Mouse (Mus musculus): ENCODE results near the gene Etv6. TPM values are rescaled to one million over a fixed set of nuclear protein-coding genes. Genes with fewer than 3 reads are reported as not detected.
A peak's percentile ranks its signal among the peaks of the same experiment; 100 is the strongest.

Etv6 gene
- polyA plus RNA-seq, 1 experiment from 2014 or later: 2.7 TPM

DNA sequence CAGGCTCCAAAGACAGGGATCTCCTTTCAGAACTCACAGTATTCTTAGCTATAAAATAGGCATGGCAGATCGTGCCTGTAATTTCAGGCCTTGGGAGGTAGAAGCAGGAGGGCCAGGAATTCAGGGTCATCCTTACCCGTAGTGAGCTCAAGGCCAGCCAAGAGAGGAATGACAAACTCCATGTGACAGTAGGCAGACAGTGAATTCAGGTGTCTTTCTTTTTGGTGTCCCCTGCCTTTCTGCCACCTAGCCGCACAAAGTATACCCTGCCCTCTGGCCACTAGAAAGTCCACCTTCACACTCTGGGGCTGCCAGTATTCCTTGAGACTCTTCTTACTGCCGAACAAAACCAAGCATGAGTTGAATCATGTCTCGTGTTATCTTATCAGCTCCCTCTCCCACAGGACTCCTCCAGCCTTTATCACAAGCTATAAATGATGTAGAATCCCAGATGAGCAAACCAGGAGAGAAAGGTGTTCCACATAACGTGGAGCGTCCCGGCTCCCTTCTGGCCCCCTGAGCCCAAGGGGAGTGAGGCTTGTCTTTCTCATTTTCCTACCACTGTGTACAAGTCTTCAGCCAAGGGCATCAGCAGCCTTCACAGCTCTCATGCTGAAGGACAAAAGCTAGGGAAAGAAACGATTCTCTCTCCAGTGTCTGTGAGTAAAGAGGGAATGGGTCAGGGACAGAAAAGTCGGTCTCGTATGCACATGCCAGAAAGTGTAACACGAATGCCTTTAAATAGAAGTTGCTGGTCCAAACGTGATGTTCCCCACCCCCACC is 175.4 kb downstream of the Etv6 start:
- 60% methylated on average over 13 of the region's 13 CpGs for WGBS (ENCODE audit: insufficient replicate concordance)
- no peak overlapping the region for H3K27ac ChIP-seq (ENCODE audit: low read length)
- H3K4me3 ChIP-seq (ENCODE audit: low read depth, low read length): no peak overlapping the region
- H3K9me3 ChIP-seq (replicated peaks; ENCODE audit: control insufficient read depth, low read length): no peaks in the 10 kb centered on the region
- no peaks in the 10 kb centered on the region; the same call in 1 of the 2 replicates for H3K4me1 ChIP-seq (ENCODE audit: control insufficient read depth, low read depth, low read length)
- no peak for ATAC-seq (ENCODE audit: low read depth)
- H3K9ac ChIP-seq (ENCODE audit: low read depth, low read length): no peak overlapping the region
- H3K36me3 ChIP-seq (ENCODE audit: control insufficient read depth, insufficient read depth): no peaks in the 10 kb centered on the region
- H3K4me2 ChIP-seq (ENCODE audit: low read depth, low read length): no peak overlapping the region
- no peaks in the 10 kb centered on the region for H3K27me3 ChIP-seq (ENCODE audit: control insufficient read depth, insufficient read depth, low read depth, low read length)

GRCm38 (mm10) chr6:134211458-134211776 is 175.9 kb downstream of the Etv6 start:
- Histone ChIP-seq H3K36me3 (ENCODE audit: control insufficient read depth, insufficient read depth) (no peaks in the 10 kb centered on the region), H3K4me1 (ENCODE audit: control insufficient read depth, low read depth, low read length) (no peaks in the 10 kb centered on the region; the same call in 1 of the 2 replicates), H3K4me3 (ENCODE audit: low read depth, low read length) (no peak overlapping the region), H3K27me3 (ENCODE audit: control insufficient read depth, insufficient read depth, low read depth, low read length) (no peaks in the 10 kb centered on the region), H3K9me3 (replicated peaks; ENCODE audit: control insufficient read depth, low read length) (no peaks in the 10 kb centered on the region), H3K9ac (ENCODE audit: low read depth, low read length) (no peak overlapping the region), H3K27ac (ENCODE audit: low read length) (no peak overlapping the region), H3K4me2 (ENCODE audit: low read depth, low read length) (no peak overlapping the region)
- ATAC-seq (ENCODE audit: low read depth): no peak
- WGBS (ENCODE audit: insufficient replicate concordance): 72% methylated on average over 9 of the region's 9 CpGs

DNA sequence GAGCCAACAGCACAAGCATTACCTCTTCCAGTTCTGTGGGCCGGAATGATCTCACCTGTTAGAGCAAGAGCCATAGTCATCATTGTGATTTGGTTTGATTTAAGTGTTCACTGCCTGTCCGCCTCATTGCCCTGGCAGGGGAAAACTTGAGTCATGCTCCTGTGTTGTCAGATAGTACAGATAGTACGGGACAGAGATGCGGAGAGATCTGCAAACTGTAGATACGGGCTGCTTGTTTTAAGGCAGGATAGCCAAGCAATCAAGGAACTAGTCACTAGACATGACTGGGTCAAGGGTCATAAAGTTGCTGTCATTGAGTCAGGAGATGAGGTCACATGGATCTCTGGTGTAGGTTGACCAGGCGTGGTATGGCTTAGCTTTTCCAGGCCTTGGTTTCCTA is 182.2 kb downstream of the Etv6 start:
- Histone ChIP-seq H3K4me3 (ENCODE audit: low read depth, low read length) (no peak overlapping the region), H3K36me3 (ENCODE audit: control insufficient read depth, insufficient read depth) (no peaks in the 10 kb centered on the region), H3K9ac (ENCODE audit: low read depth, low read length) (no peak overlapping the region), H3K27me3 (ENCODE audit: control insufficient read depth, insufficient read depth, low read depth, low read length) (no peaks in the 10 kb centered on the region), H3K4me2 (ENCODE audit: low read depth, low read length) (no peak overlapping the region), H3K9me3 (replicated peaks; ENCODE audit: control insufficient read depth, low read length) (no peaks in the 10 kb centered on the region), H3K27ac (ENCODE audit: low read length) (no peak overlapping the region), H3K4me1 (ENCODE audit: control insufficient read depth, low read depth, low read length) (no peaks in the 10 kb centered on the region; the same call in 1 of the 2 replicates)
- ATAC-seq (ENCODE audit: low read depth): no peak
- 59% methylated on average over 6 of the region's 6 CpGs for WGBS (ENCODE audit: insufficient replicate concordance)

- H3K4me2 ChIP-seq (ENCODE audit: low read depth, low read length): no peak overlapping the region
- 66% methylated on average over 3 of the region's 3 CpGs for WGBS (ENCODE audit: insufficient replicate concordance)
- no peak overlapping the region for H3K9ac ChIP-seq (ENCODE audit: low read depth, low read length)
- no peak overlapping the region for H3K27ac ChIP-seq (ENCODE audit: low read length)
- no peak overlapping the region for H3K4me3 ChIP-seq (ENCODE audit: low read depth, low read length)
- no peaks in the 10 kb centered on the region; the same call in 1 of the 2 replicates for H3K4me1 ChIP-seq (ENCODE audit: control insufficient read depth, low read depth, low read length)
- H3K36me3 ChIP-seq (ENCODE audit: control insufficient read depth, insufficient read depth): no peaks in the 10 kb centered on the region
- H3K9me3 ChIP-seq (replicated peaks; ENCODE audit: control insufficient read depth, low read length): no peaks in the 10 kb centered on the region
- H3K27me3 ChIP-seq (ENCODE audit: control insufficient read depth, insufficient read depth, low read depth, low read length): no peaks in the 10 kb centered on the region
- ATAC-seq (ENCODE audit: low read depth): no peak
Observed at GRCm38 (mm10) chr6:134218441-134218840, 182.9 kb downstream of the Etv6 start.

- H3K9ac ChIP-seq (ENCODE audit: low read depth, low read length): no peak overlapping the region
- no peak overlapping the region for H3K4me3 ChIP-seq (ENCODE audit: low read depth, low read length)
- H3K4me2 ChIP-seq (ENCODE audit: low read depth, low read length): no peak overlapping the region
- H3K27me3 ChIP-seq (ENCODE audit: control insufficient read depth, insufficient read depth, low read depth, low read length): no peaks in the 10 kb centered on the region
- no peak for ATAC-seq (ENCODE audit: low read depth)
- H3K36me3 ChIP-seq (ENCODE audit: control insufficient read depth, insufficient read depth): no peaks in the 10 kb centered on the region
- no peak overlapping the region for H3K27ac ChIP-seq (ENCODE audit: low read length)
- WGBS (ENCODE audit: insufficient replicate concordance): 66% methylated on average over 6 of the region's 6 CpGs
- H3K4me1 ChIP-seq (ENCODE audit: control insufficient read depth, low read depth, low read length): no peaks in the 10 kb centered on the region; the same call in 1 of the 2 replicates
- no peaks in the 10 kb centered on the region for H3K9me3 ChIP-seq (replicated peaks; ENCODE audit: control insufficient read depth, low read length)
Observed at GRCm38 (mm10) chr6:134219358-134219757, 183.9 kb downstream of the Etv6 start.

DNA sequence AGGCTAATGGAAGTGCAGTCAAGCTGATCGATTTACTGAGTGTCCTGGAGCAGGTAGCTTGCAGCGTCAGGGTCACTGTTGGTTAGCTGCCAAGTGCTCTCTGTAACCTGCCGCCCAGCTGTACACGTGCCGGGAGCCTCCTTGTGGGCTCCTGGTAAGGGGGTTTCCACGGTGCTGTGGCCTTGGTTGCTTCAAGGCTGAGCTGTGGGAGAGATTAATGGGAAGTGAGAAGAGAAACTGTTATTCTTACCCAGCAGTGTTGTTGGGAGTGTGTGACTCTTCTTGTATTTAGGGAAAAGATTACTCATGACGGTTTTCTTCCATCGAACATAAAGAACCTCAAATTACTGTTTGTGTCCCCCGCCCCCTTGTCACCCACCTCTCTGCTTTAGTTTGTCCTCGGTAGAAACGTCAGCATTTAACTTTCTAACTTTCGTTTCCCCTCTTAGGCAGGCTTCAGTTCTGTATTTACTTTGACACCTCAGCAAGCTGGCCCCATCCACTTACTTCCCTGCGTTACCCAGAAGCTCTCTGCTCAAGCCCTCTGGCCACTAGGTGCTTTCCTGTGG is 184.8 kb downstream of the Etv6 start:
- Histone ChIP-seq H3K27me3 (ENCODE audit: control insufficient read depth, insufficient read depth, low read depth, low read length) (no peaks in the 10 kb centered on the region), H3K36me3 (ENCODE audit: control insufficient read depth, insufficient read depth) (no peaks in the 10 kb centered on the region), H3K4me3 (ENCODE audit: low read depth, low read length) (no peak overlapping the region), H3K9ac (ENCODE audit: low read depth, low read length) (no peak overlapping the region), H3K9me3 (replicated peaks; ENCODE audit: control insufficient read depth, low read length) (no peaks in the 10 kb centered on the region), H3K4me1 (ENCODE audit: control insufficient read depth, low read depth, low read length) (no peaks in the 10 kb centered on the region; the same call in 1 of the 2 replicates), H3K27ac (ENCODE audit: low read length) (no peak overlapping the region), H3K4me2 (ENCODE audit: low read depth, low read length) (peak overlapping the region; percentile 35)
- peak; percentile 35 for ATAC-seq (ENCODE audit: low read depth)
- whole genome bisulfite sequencing (ENCODE audit: insufficient replicate concordance): 52% methylated on average over 13 of the region's 13 CpGs

DNA sequence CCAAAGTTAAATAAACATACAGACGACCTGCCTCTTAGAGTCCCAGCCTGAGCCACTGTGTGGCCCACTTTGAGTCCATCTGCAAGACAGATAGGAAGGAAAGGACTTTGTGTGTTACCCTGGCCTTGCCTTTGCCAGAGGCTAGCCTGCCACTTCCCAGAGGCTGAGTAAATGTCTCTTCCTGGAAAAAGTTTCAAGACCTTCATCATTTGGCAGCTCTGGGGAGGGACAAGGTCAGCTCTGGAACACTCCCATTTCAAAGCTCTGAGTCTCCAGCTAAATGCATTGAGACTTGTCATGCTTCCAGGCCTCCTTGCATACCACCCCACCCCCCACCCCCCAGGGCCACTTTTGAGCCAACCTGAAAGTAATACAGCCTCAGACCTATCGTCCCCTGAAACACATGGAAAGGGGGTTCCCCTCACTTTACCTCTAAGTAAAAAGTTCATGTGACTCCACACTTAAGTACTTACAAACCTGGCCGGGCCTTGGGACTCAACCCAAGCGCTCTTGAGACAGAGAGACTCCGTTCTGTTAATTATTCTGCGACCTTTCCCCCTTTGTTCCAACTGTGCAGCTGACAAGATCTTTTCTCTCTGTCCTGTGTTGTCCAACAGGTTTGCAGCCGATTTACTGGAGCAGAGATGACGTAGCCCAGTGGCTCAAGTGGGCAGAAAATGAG is 186.9 kb downstream of the Etv6 start:
- no peak for ATAC-seq (ENCODE audit: low read depth)
- no peaks in the 10 kb centered on the region for H3K27me3 ChIP-seq (ENCODE audit: control insufficient read depth, insufficient read depth, low read depth, low read length)
- H3K9ac ChIP-seq (ENCODE audit: low read depth, low read length): no peak overlapping the region
- H3K4me3 ChIP-seq (ENCODE audit: low read depth, low read length): no peak overlapping the region
- no peak overlapping the region for H3K4me2 ChIP-seq (ENCODE audit: low read depth, low read length)
- H3K4me1 ChIP-seq (ENCODE audit: control insufficient read depth, low read depth, low read length): no peaks in the 10 kb centered on the region; the same call in 1 of the 2 replicates
- no peaks in the 10 kb centered on the region for H3K36me3 ChIP-seq (ENCODE audit: control insufficient read depth, insufficient read depth)
- H3K9me3 ChIP-seq (replicated peaks; ENCODE audit: control insufficient read depth, low read length): no peaks in the 10 kb centered on the region
- no peak overlapping the region for H3K27ac ChIP-seq (ENCODE audit: low read length)
- 63% methylated on average over 8 of the region's 8 CpGs for WGBS (ENCODE audit: insufficient replicate concordance)

DNA sequence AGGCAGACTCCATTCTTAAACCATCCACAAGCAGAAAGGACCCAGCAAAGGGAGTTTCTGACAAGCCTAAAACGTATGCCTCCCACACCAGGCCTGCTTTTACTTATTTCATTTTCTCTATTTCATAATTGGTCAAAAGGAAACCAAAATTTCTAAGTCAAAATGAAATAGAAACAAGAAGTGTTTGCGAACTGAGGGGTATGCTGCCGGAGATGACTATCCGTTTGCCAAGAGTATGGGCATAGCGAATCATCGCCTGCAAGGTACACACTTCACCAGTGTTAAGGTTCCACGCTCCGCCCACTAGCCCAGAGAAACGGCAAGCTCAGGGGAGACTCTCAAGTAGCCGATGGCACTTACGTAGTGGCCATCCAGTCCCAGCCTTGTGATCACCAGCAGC is 190.1 kb downstream of the Etv6 start:
- H3K27ac ChIP-seq (ENCODE audit: low read length): no peak overlapping the region
- no peak overlapping the region for H3K4me3 ChIP-seq (ENCODE audit: low read depth, low read length)
- H3K36me3 ChIP-seq (ENCODE audit: control insufficient read depth, insufficient read depth): no peaks in the 10 kb centered on the region
- H3K9me3 ChIP-seq (replicated peaks; ENCODE audit: control insufficient read depth, low read length): no peaks in the 10 kb centered on the region
- no peaks in the 10 kb centered on the region for H3K27me3 ChIP-seq (ENCODE audit: control insufficient read depth, insufficient read depth, low read depth, low read length)
- no peak overlapping the region for H3K4me2 ChIP-seq (ENCODE audit: low read depth, low read length)
- WGBS (ENCODE audit: insufficient replicate concordance): 84% methylated on average over 11 of the region's 11 CpGs
- ATAC-seq (ENCODE audit: low read depth): no peak
- no peaks in the 10 kb centered on the region for H3K4me1 ChIP-seq (ENCODE audit: control insufficient read depth, low read depth, low read length)
- no peak overlapping the region for H3K9ac ChIP-seq (ENCODE audit: low read depth, low read length)
